In the genomic region with DNA sequence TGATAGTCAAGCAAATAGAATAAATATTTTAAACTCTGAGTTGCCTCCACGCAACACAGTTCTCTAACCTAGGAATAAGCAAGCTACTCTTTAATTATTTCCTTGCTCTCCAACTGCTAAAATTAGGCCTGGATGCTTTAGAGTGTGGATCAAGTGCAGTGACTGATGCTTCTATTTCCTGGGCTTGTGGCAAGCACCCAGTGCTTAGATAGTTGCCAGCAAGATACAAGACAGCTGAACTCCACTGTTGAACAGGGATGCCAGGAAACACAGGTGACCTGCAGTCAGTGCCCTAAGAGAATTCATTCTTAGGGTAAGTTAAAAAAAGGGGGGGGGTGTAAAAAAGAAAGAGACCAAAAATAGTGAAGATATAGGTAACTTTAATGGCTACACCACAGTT, we compare ENCODE assay signal across 15 mouse cellular contexts.
DNase-seq lines count a peak whose midpoint lies in the region.
"Had no signal": no experiment of that assay in that cellular context is flagged by ENCODE, and none has a peak within 500 bp of the region (broad histone marks: within the 10 kb centered on the region; RNA-seq: fewer than 3 reads in every experiment).

No protein-coding gene starts in this region.

- intact Hi-C loops in gastrocnemius, postnatal 14 days (cut with DNase I; ENCODE audit: low total_unique reads): no loop called here

- DNase-seq in gastrocnemius, adult 18-20 months (ENCODE audit: low spot score): peak; percentile 77
- DNase-seq in gastrocnemius, postnatal 4 days (ENCODE audit: low spot score in 2 of 2): no peak
- DNase-seq in heart, adult 11 months: peak; percentile 93
- no peak for DNase-seq in heart, postnatal 4 days
- peak; percentile 42 for DNase-seq in gastrocnemius, postnatal 14 days
- no peak for DNase-seq in frontal cortex, postnatal 14 days (ENCODE audit: low spot score in 2 of 2)
- DNase-seq: adrenal gland, adult 8-10 months; adrenal gland, postnatal 25 days; cerebellum, adult 11-12 months; cerebellum, adult 8-10 months; cerebellum, postnatal 10 days; cerebellum, postnatal 36 days; embryo, embryonic 11 days; kidney, adult 18-20 months; kidney, adult 9 months had no signal

Comparison
In these comparisons a context has a peak if more than half of its experiments do, and no peak if none do; other contexts are left out.
1. DNase-seq: peak in gastrocnemius, adult 18-20 months (single experiment), heart, adult 11 months (single experiment) and gastrocnemius, postnatal 14 days (single experiment); none in gastrocnemius, postnatal 4 days (0 of 2), heart, postnatal 4 days (single experiment) and frontal cortex, postnatal 14 days (0 of 2).